Mouse (Mus musculus): ENCODE data around the gene Col19a1. TPM values are rescaled to one million over a fixed set of nuclear protein-coding genes. Genes with fewer than 3 reads are reported as not detected.

The Col19a1 gene
- total RNA-seq, 1 experiment: not detected

DNA sequence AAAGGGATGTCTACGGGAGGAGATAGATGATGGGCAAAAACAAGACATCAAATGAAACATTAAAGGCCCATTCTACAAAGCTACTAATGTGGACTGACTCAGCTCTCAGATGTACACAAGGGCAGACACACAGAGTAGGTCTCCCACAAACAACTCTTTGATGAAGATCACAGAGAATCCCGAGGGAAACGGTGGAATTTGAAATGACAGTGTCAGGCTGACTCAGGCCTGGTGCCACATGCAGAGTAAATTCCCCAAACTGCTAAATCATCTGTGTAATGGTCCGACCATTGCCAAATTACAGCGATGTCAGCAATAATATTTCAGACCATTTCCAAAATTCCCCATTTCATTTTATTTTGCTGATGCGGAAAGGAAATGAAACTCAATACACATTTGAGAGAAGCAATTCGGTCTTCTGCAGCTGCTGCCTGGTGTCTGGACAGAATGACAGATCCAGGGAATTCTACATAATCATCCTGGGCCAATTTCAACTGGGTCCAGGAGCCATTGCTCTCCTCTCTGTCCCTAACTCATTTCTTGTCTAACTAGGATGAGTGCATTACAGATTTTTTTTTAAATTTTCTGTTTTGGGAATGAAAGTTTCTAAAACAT is 116.1 kb downstream of the Col19a1 start:
- Histone ChIP-seq H3K4me1 (ENCODE audit: control insufficient read depth in 2 of 2, insufficient read depth in 2 of 2, low read length in 2 of 2, poor library complexity in 1 of 2) (no peaks in the 10 kb centered on the region), H3K9me3 (ENCODE audit: control insufficient read depth, insufficient read depth, low read depth, low read length) (no peaks in the 10 kb centered on the region), H3K36me3 (ENCODE audit: control insufficient read depth, insufficient read depth, low read length, poor library complexity, severe bottlenecking) (no peaks in the 10 kb centered on the region), H3K27ac (ENCODE audit: insufficient read depth, low read depth, low read length, poor library complexity, severe bottlenecking) (no peak overlapping the region), H3K4me3 (ENCODE audit: insufficient read depth in 1 of 2, low read depth in 1 of 2, low read length in 2 of 2, poor library complexity in 1 of 2, severe bottlenecking in 1 of 2) (no peak overlapping the region), H3K9ac (ENCODE audit: insufficient read depth, low read depth, low read length, poor library complexity, severe bottlenecking) (no peak overlapping the region)
- no peak for DNase-seq (ENCODE audit: low read depth, low spot score)
- TF ChIP-seq MAFK (IDR thresholded peaks at IDR 0.05; ENCODE audit: insufficient read depth, low read depth, low read length) (no peak), CHD2 (IDR thresholded peaks at IDR 0.05; ENCODE audit: low read depth, low read length) (no peak), ZC3H11A (IDR thresholded peaks at IDR 0.05; ENCODE audit: borderline replicate concordance, low read depth, low read length) (no peak), ZNF384 (IDR thresholded peaks at IDR 0.05; ENCODE audit: low read depth, low read length) (no peak), HCFC1 (IDR thresholded peaks at IDR 0.05; ENCODE audit: borderline replicate concordance, insufficient read depth, low read length) (no peak)
- in situ Hi-C loops (cut with MboI; ENCODE audit: low sequenced_read_pairs in 2 of 2, unreplicated experiment in 2 of 2): no loop called here

- no peak for TF ChIP-seq CHD2 (IDR thresholded peaks at IDR 0.05; ENCODE audit: low read depth, low read length)
- no peak for TF ChIP-seq MAFK (IDR thresholded peaks at IDR 0.05; ENCODE audit: insufficient read depth, low read depth, low read length)
- no peak for TF ChIP-seq HCFC1 (IDR thresholded peaks at IDR 0.05; ENCODE audit: borderline replicate concordance, insufficient read depth, low read length)
- no peak for TF ChIP-seq ZNF384 (IDR thresholded peaks at IDR 0.05; ENCODE audit: low read depth, low read length)
- no peak for TF ChIP-seq ZC3H11A (IDR thresholded peaks at IDR 0.05; ENCODE audit: borderline replicate concordance, low read depth, low read length)
- DNase-seq (ENCODE audit: low read depth, low spot score): no peak
- no peaks in the 10 kb centered on the region for H3K9me3 ChIP-seq (ENCODE audit: control insufficient read depth, insufficient read depth, low read depth, low read length)
- no peak overlapping the region for H3K4me3 ChIP-seq (ENCODE audit: insufficient read depth in 1 of 2, low read depth in 1 of 2, low read length in 2 of 2, poor library complexity in 1 of 2, severe bottlenecking in 1 of 2)
- no peak overlapping the region for H3K9ac ChIP-seq (ENCODE audit: insufficient read depth, low read depth, low read length, poor library complexity, severe bottlenecking)
- no peaks in the 10 kb centered on the region for H3K36me3 ChIP-seq (ENCODE audit: control insufficient read depth, insufficient read depth, low read length, poor library complexity, severe bottlenecking)
- no peaks in the 10 kb centered on the region for H3K4me1 ChIP-seq (ENCODE audit: control insufficient read depth in 2 of 2, insufficient read depth in 2 of 2, low read length in 2 of 2, poor library complexity in 1 of 2)
- in situ Hi-C loops (cut with MboI; ENCODE audit: low sequenced_read_pairs in 2 of 2, unreplicated experiment in 2 of 2): no loop called here
- H3K27ac ChIP-seq (ENCODE audit: insufficient read depth, low read depth, low read length, poor library complexity, severe bottlenecking): no peak overlapping the region
Measured at GRCm38 (mm10) chr1:24470633-24471032, 116.6 kb downstream of the Col19a1 start.

- no peak for DNase-seq (ENCODE audit: low read depth, low spot score)
- in situ Hi-C loops (cut with MboI; ENCODE audit: low sequenced_read_pairs in 2 of 2, unreplicated experiment in 2 of 2): no loop called here
- no peaks in the 10 kb centered on the region for H3K36me3 ChIP-seq (ENCODE audit: control insufficient read depth, insufficient read depth, low read length, poor library complexity, severe bottlenecking)
- H3K27ac ChIP-seq (ENCODE audit: insufficient read depth, low read depth, low read length, poor library complexity, severe bottlenecking): no peak overlapping the region
- no peak overlapping the region for H3K9ac ChIP-seq (ENCODE audit: insufficient read depth, low read depth, low read length, poor library complexity, severe bottlenecking)
- TF ChIP-seq HCFC1 (IDR thresholded peaks at IDR 0.05; ENCODE audit: borderline replicate concordance, insufficient read depth, low read length) (no peak), ZNF384 (IDR thresholded peaks at IDR 0.05; ENCODE audit: low read depth, low read length) (no peak), MAFK (IDR thresholded peaks at IDR 0.05; ENCODE audit: insufficient read depth, low read depth, low read length) (no peak), ZC3H11A (IDR thresholded peaks at IDR 0.05; ENCODE audit: borderline replicate concordance, low read depth, low read length) (no peak), CHD2 (IDR thresholded peaks at IDR 0.05; ENCODE audit: low read depth, low read length) (no peak)
- no peak overlapping the region for H3K4me3 ChIP-seq (ENCODE audit: insufficient read depth in 1 of 2, low read depth in 1 of 2, low read length in 2 of 2, poor library complexity in 1 of 2, severe bottlenecking in 1 of 2)
- H3K9me3 ChIP-seq (ENCODE audit: control insufficient read depth, insufficient read depth, low read depth, low read length): no peaks in the 10 kb centered on the region
- H3K4me1 ChIP-seq (ENCODE audit: control insufficient read depth in 2 of 2, insufficient read depth in 2 of 2, low read length in 2 of 2, poor library complexity in 1 of 2): no peaks in the 10 kb centered on the region
Measured at GRCm38 (mm10) chr1:24461305-24461887, 125.9 kb downstream of the Col19a1 start.

DNA sequence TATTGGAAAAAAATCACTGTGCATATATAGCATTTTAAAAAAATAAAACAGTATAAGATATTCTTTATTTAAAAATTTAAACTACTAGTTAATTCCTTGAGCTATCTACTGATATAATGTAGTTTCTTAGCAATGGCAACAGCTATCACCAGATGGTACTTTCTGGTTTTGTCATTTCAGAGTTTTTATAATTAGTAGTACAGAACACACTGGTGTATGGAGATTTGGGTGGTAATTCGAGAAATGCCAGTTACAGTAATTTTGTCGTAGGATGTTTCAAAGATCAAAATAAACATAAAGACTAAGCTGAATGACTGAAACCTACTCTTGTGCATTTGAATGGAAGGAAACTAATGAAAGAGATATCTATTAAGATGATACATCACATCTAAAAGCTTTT is 129.3 kb downstream of the Col19a1 start:
- H3K4me3 ChIP-seq (ENCODE audit: insufficient read depth in 1 of 2, low read depth in 1 of 2, low read length in 2 of 2, poor library complexity in 1 of 2, severe bottlenecking in 1 of 2): no peak overlapping the region
- no peak overlapping the region for H3K27ac ChIP-seq (ENCODE audit: insufficient read depth, low read depth, low read length, poor library complexity, severe bottlenecking)
- DNase-seq (ENCODE audit: low read depth, low spot score): no peak
- in situ Hi-C loops (cut with MboI; ENCODE audit: low sequenced_read_pairs in 2 of 2, unreplicated experiment in 2 of 2): no loop called here
- no peak for TF ChIP-seq HCFC1 (IDR thresholded peaks at IDR 0.05; ENCODE audit: borderline replicate concordance, insufficient read depth, low read length)
- TF ChIP-seq MAFK (IDR thresholded peaks at IDR 0.05; ENCODE audit: insufficient read depth, low read depth, low read length): no peak
- TF ChIP-seq ZC3H11A (IDR thresholded peaks at IDR 0.05; ENCODE audit: borderline replicate concordance, low read depth, low read length): no peak
- TF ChIP-seq ZNF384 (IDR thresholded peaks at IDR 0.05; ENCODE audit: low read depth, low read length): no peak
- no peak for TF ChIP-seq CHD2 (IDR thresholded peaks at IDR 0.05; ENCODE audit: low read depth, low read length)
- no peaks in the 10 kb centered on the region for H3K36me3 ChIP-seq (ENCODE audit: control insufficient read depth, insufficient read depth, low read length, poor library complexity, severe bottlenecking)
- no peaks in the 10 kb centered on the region for H3K4me1 ChIP-seq (ENCODE audit: control insufficient read depth in 2 of 2, insufficient read depth in 2 of 2, low read length in 2 of 2, poor library complexity in 1 of 2)
- no peak overlapping the region for H3K9ac ChIP-seq (ENCODE audit: insufficient read depth, low read depth, low read length, poor library complexity, severe bottlenecking)
- H3K9me3 ChIP-seq (ENCODE audit: control insufficient read depth, insufficient read depth, low read depth, low read length): no peaks in the 10 kb centered on the region

All from ES-E14 (cell line).